Mouse (Mus musculus): ENCODE data around the gene Hibadh.
"Not testable (repeated sequence)": the region's sequence is repeated elsewhere in the genome, so short reads cannot be mapped to it uniquely, and the experiment has no call there.

Hibadh gene

GRCm38 (mm10) chr6:52640224-52640712 lies at the start of gene Hibadh:
Hibadh (minus strand) TSS chr6:52640389.
- DNase-seq: peak; percentile 96

DNA sequence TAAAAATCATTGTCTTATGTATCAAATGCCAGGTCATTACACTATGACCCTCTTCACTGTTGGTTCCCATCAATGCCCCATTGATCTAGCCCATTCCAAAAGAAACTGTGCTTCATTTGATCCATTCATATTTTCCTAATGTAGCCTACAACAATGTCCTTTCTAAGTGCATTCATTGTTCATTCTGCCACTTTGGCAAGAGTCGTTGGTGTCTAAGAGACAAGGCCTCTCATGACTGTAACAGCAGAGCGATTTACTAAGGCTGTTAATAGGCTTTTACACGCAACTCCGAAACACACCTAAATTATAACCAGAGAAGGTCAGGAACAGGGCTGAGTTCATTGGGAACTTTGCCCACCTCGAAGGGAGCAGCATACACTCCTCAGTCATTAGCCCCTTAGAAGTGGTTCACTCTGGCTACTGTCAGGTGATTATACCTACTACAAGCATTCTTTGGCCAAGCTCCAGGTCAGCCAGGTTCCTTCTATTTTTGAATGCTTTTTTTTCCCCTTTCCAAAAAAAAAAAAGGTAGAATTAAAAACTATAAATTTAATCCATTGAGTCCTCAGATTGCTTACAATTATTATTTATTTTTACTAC lies 46.8 kb upstream of the Hibadh start:
- DNase-seq: no peak

DNA sequence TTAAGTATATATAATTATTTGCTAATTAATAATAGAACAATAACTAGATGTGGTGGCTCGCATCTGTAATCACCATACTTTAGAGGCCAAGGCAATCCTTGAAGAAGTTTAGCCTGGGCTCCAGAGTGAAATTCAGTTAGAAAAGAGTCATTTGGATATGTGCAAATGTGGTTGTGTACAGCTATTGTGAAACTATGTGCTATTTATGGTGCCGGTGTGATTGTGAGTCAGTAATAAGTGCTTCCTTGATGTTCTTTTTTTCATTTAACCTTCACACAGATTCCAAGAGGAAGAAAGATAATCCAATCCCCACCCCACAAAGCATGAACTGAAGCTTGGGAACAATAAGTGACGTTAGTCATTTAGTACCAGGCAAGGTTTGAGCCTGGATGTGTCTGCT lies 42.4 kb upstream of the Hibadh start:
- DNase-seq: no peak

- DNase-seq: no peak
These were observed 41.8 kb upstream of the Hibadh start for GRCm38 (mm10) chr6:52681847-52682485.

DNA sequence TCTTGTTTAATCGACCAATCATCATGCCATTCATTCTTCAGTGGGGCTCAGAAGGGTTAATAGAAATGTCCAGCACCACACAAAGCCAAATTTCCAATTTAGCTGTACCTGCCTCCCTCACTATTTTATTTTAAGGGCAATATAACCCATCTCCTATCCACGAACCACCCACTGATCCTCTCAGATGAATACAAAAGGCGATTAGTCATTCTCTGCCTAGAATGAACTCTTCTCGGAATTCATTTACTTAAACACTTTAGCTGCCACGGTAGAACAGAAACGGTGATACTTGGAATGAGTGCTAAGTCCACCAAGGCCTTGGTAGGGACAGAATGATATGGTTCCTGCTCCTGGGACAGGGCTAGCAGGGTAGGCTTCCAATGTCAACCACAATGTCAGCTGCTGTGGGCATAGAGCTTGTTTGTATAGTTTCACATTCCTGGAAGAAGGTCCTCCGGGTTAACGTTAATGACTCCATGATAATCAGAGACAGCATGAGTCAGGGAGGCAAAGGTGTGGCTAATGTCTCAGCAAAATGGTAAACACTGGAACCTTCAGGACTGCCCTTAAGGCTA lies 40.4 kb upstream of the Hibadh start:
- DNase-seq: no peak

DNA sequence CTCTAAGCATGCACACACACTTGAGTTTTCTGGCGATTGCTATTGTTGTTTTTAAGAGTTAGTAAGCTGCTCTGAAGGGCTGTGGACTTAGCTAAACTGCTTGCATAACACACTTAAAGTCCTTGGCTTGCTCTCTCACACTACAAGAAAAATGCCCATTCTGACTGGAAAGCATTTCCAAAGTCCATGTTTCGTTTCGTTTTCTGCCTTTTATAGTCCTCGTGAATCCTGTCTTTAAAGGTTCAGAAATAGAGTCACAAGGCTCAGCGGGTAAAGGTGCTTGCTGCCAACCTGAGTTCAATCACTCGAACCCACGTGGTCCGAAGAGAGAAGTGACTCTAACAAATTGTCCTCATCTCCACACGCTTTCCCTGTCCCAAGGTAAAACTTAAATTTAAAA lies 39.4 kb upstream of the Hibadh start:
- DNase-seq: no peak

GRCm38 (mm10) chr6:52677534-52677933 lies 37.3 kb upstream of the Hibadh start:
- not testable (repeated sequence) for DNase-seq

- DNase-seq: no peak
These were observed 35.2 kb upstream of the Hibadh start for GRCm38 (mm10) chr6:52675222-52675921.

DNA sequence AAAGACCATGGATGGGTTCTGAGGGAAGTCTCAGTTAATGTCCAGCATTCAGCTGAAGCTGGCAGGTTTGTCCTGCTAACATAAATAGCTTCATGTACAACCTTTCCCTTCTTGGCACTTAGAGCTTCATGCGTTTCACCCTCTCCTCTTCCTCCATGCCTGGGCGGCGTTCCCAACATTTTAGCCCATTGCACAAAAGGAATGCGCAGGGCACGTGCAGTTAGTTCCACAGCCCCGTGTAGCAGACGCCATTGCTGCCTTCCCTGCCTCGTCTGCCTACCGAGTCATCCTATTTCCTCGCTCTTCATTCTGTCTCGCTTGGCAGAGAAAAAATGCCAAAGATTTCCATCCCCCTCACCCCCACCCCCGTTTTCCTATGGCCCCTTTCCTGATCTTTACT lies 34.4 kb upstream of the Hibadh start:
- peak; percentile 10 for DNase-seq

DNA sequence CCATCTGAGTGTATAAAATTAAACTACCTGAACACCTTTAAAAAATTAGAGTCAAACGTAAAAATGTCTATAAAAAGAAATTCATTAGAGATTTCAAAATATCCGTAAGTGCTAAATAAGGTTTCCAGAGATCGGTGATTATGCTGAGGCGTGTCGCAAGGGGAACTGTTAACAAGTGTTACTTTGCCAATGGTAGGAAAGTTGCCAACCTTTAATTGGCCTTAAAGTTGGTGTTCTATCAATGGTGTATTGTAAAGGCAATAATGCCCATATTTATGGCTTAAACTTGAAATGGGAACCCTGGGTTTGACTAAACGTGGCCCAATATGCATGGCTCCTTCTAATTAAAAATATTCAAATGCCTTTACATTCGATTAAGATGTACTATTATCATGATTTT lies 33.5 kb upstream of the Hibadh start:
- no peak for DNase-seq

DNA sequence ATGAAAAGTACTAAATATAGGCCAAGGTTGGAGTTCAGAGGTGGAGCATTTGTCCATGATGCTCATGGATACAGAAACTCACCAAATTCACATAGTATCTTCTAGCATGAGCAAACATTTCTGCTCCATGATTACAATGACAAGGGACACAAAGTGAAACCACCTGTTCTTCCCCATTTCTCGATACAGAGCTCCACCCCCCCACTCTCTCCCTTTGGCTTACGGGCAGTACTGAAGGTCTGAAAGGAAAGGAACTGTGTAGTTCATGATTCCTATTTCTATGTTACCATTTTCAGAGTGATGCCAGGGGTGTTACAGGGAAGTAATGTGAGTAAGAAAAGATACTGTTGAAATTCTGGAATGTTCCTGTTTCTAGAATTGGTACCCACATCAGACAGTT lies 32.4 kb upstream of the Hibadh start:
- no peak for DNase-seq

- no peak for DNase-seq
These were observed 31.6 kb upstream of the Hibadh start for GRCm38 (mm10) chr6:52671791-52672190.

DNA sequence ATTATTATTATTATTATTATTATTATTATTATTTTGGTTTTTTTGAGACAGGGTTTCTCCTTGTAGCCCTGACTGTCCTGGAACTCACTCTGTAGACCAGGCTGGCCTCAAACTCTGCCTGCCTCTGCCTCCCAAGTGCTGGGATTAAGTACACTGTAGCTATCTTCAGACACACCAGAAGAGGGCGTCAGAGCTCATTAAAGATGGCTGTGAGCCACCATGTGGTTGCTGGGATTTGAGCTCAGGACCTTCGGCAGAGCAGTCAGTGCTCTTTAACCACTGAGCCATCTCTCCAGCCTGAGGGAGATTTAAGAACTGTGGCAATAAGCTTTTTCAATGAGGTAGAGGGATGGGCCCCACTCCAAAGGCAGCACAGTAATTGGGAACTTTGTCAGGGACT lies 29.7 kb upstream of the Hibadh start:
- not testable (repeated sequence) for DNase-seq

DNA sequence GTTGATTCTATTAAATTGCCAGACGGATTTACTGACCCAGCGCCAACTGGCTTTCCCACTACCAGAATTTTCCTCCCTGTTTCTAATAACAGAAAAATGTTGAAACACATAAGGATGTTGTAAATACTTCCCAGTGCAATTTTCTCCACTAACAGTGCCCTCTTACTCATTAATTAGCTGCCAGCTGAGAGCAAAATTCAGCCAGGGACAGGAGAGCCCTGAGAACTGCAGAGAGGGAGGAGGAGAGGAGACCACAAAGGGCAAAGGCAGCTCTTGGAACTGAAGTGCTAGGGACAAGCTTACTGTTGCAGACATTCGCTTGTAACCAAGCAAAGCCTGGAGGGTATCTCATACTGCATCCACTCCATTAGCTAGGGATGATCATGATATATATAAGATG lies 27.5 kb upstream of the Hibadh start:
- DNase-seq: no peak

GRCm38 (mm10) chr6:52663021-52663420 lies 22.8 kb upstream of the Hibadh start:
- no peak for DNase-seq

- no peak for DNase-seq
These were observed 15.1 kb upstream of the Hibadh start for GRCm38 (mm10) chr6:52655266-52655665.

DNA sequence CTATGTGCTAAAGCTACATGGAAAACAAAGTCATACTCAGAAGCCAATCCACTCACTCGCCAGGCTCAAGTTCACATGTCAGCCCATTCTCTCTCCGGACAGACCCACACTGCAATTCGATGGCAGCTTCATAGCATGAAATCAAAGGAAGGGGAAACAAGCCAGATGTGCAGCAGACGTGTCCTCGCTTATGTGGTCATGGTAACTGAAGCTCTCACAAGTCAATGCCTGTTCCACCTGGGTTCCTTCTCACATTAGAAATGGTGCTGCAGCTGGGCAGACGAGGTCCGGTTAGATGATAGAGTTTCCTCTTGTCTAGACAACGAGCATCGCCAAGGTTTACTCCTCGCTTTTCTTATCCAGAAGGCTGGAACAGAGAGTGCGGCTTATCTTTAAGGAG lies 8.6 kb upstream of the Hibadh start:
- DNase-seq: no peak

DNA sequence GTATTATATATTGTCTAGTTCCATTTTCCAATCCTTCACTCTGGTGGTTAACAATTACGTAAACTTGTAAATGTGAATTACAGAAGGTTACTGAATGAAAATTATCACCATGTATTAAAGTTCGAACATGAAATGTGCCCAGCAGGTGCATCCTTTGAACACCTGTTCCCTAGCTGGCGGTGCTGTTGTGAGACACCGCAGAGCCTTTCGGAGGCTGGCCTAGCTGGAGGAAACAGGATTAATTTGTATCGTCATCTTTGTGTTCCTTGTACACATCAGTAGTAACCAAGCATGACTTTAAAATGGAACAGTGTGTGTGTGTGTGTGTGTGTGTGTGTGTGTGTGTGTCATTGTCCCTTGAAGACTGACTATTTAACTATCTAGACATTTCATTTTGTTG lies 7.8 kb upstream of the Hibadh start:
- DNase-seq: no peak

- DNase-seq: no peak
These were observed 5.7 kb upstream of the Hibadh start for GRCm38 (mm10) chr6:52645926-52646325.

DNA sequence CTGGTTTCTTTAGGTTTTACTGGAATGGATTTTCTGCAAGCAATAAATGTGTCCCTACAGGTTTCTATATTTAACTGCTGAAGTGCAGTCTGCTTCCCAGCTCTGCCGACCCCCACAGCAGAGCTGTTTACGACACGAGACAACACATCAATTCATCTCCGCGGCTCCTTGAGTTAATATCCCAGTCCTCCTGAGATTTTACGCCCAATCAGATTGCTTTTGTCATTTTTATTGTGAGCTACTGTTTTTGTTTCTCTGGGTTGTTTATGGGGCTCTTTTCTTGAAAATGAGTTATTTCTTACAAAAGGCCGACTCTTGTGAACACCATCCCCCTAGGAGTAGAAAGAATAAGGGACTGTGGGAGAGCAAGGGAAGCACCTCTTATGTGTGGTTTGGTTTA lies 2.0 kb upstream of the Hibadh start:
- no peak for DNase-seq

DNA sequence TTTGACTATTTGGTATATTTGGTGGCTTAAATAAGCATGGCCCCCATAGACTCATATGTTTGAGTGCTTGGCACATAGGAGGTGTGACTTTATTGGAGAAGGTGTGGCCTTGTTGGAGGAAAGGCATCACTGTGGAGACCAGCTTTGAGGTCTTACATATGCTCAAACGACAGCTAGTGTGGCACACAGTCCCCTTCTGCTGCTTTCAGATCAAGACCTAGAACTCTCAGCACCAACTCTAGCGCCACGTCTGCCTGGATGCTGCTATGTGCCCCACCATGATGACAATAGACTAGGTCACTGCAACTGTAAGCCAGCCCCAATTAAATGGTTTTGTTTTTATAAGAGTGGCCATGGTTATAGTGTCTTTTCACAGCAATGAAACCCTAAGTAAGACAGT lies 887 bp upstream of the Hibadh start:
- DNase-seq: no peak

GRCm38 (mm10) chr6:52639546-52640223 lies 504 bp downstream of the Hibadh start:
- no peak for DNase-seq

DNA sequence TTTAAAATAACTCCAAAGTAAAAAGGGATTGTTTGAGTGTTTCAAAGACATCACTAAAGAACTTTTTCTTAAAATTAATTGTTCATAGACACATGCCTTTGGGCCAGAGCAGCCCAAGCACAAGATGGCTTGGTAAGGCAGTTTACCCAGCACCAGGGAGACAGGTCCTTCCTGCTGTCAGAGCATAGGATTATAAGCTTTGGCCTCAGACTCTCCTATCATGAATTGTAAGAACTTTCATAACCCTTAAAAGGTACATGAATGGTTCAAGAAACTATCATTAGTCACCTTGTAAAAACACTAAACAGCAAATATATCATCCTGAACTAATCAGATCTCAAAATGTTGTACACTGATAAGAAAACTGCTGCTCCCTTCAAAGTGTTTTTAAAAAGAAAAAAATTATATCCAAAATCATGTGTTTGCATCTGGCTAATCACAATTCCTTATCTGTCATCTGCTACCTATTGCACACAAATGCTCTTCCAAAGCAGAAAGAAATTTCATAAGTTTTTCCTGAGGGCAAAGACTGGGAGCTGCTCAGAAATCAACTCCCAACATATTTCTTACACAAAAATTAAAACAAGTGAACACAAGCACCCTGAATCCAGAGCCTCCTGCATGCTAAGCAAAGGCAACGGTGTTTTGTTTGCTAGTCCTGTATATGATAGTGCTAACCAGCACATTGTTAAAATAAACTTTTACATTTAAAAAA lies 1.6 kb downstream of the Hibadh start:
- no peak for DNase-seq

Measured in right cerebral cortex, postnatal 4 days (tissue).